Mouse (Mus musculus) limb, embryonic 10.5 days (tissue): ENCODE measurements around the gene Pawr. TPM values are rescaled to one million over a fixed set of nuclear protein-coding genes. Genes with fewer than 3 reads are reported as not detected.
A peak's percentile ranks its signal among the peaks of the same experiment; 100 is the strongest.

Experiments used
- DNase-seq: peaks from one replicate; pipeline ENCODE4 v3.0.0-alpha.2; 2017; ENCODE audit warnings: low spot score
- H3K27ac ChIP-seq: fragments of 300-500 bp; sonication (generic); 2 replicates; pipeline ENCODE4 v1.5.1; 2016; ENCODE audit warnings: mild to moderate bottlenecking
- H3K27me3 ChIP-seq: fragments of 300-500 bp; sonication (generic); 2 replicates; pipeline ENCODE4 v1.6.1; 2016; ENCODE audit warnings: low read depth, mild to moderate bottlenecking; ENCODE audit not compliant: poor library complexity, severe bottlenecking
- H3K36me3 ChIP-seq: fragments of 300-500 bp; sonication (generic); 2 replicates; pipeline ENCODE4 v1.6.1; 2016; ENCODE audit warnings: mild to moderate bottlenecking, moderate library complexity
- H3K4me1 ChIP-seq: fragments of 300-500 bp; sonication (generic); 2 replicates; pipeline ENCODE4 v1.6.1; 2016
- H3K4me3 ChIP-seq: fragments of 300-500 bp; sonication (generic); 2 replicates; pipeline ENCODE4 v1.5.1; 2016; ENCODE audit warnings: mild to moderate bottlenecking, moderate library complexity
- H3K9me3 ChIP-seq: fragments of 300-500 bp; sonication (generic); replicated peaks from 2 replicates; pipeline ENCODE4 v1.6.1; 2016; ENCODE audit warnings: mild to moderate bottlenecking
- WGBS: fragments of 180-500 bp; shearing (Covaris S2); methylation state at CpG from one replicate; pipeline ENCODE4 v1.1.7; 2016; 5-methylcytosine and 5-hydroxymethylcytosine counted together
- polyA plus RNA-seq: library from polyadenylated mRNA; unstranded; fragments of >200 nt; fragmentation: Nextera tagmentation; extraction: Ambion mirVana; gene quantifications from 2 replicates; pipeline ENCODE4 v1.2.1, GENCODE M21; 2016

The Pawr gene
- 4.0 and 4.3 TPM in 2 replicates for polyA plus RNA-seq

DNA sequence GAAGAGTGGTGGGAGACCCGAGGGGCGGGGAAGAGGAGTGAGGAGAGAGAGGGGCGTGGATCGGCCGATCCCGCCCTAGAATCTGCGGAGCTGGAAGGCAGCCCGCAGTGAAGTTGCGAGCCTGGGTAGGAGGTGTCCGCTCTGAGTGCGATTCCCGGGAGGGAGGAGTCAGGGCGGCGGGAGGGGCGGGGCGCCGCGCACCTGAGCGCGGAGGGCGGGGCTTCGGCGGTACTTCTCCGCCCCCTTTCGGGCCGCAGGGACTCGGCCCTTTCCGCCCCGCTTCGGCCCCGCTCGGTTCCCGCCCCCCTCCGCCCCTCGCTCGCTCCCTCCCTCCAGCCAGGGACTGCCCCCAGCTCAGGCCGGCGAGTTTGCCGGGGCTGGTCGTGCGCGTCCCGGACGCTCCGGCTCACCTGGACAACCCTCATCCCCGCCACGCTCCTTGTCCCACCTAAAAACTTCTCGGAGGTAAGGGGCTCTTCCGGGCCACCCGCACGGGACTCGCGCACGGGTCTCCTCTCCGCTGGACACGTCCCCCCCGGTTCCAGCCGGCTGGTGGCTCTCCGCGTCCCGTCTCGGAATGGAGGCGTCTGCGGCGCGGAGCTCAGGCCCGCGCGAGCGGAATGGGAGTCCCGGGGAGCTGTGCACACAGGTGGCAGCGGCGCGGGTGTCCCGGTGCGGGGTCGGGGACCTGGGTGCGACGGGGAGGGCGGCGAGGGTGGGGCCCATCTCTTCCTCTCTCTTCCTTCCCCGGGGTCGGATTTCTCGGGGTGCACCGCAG lies at the start of gene Pawr:
Gene Pawr (plus strand): TSS at position 338 of the 778 bp plus-strand sequence.
- H3K27ac ChIP-seq, result peak within 1 kb of the TSS; percentile 85

DNA sequence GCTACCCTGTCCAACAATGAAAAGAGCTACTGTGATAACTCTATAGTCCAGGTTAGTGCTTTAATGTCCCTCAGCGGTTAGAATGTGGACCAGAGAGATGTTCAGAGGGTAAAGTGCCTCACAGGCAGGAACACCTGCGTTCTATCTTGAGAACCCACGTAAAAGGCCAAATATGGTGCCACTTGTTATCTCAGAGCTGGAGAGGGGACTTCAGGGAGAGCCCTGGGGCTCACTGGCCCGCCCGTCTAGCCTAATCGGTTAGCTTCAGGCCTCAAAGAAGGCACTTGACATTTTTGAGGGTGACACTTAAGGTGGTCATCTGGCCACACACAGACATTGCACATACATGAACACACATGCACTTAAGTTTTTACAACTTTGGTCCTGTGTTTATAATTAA lies 49.6 kb upstream of the Pawr start:
- 94% methylated on average over 6 of the region's 6 CpGs for WGBS
- Histone ChIP-seq H3K36me3 (peaks cover 27% of the 10 kb centered on the region), H3K4me1 (no peaks in the 10 kb centered on the region), H3K27ac (no peak overlapping the region), H3K27me3 (no peaks in the 10 kb centered on the region), H3K4me3 (no peak overlapping the region), H3K9me3 (no peaks in the 10 kb centered on the region)
- no peak for DNase-seq

More for the DNA sequence above, at the start of gene Pawr:
- under 1% methylated on average over 79 of the region's 85 CpGs for WGBS
- Histone ChIP-seq H3K4me1 (peaks cover 20% of the 10 kb centered on the region), H3K27me3 (peaks cover 38% of the 10 kb centered on the region), H3K36me3 (no peaks in the 10 kb centered on the region), H3K9me3 (no peaks in the 10 kb centered on the region), H3K4me3 (peak within 1 kb of the TSS; percentile 80)
- DNase-seq, result peak; percentile 88

GRCm38 (mm10) chr10:108283418-108283817 lies 48.5 kb upstream of the Pawr start:
- Histone ChIP-seq H3K4me1 (no peaks in the 10 kb centered on the region), H3K9me3 (no peaks in the 10 kb centered on the region), H3K27me3 (no peaks in the 10 kb centered on the region), H3K4me3 (no peak overlapping the region), H3K27ac (no peak overlapping the region), H3K36me3 (peaks cover 16% of the 10 kb centered on the region)
- WGBS, result 94% methylated on average over 2 of the region's 2 CpGs
- DNase-seq, result no peak

DNA sequence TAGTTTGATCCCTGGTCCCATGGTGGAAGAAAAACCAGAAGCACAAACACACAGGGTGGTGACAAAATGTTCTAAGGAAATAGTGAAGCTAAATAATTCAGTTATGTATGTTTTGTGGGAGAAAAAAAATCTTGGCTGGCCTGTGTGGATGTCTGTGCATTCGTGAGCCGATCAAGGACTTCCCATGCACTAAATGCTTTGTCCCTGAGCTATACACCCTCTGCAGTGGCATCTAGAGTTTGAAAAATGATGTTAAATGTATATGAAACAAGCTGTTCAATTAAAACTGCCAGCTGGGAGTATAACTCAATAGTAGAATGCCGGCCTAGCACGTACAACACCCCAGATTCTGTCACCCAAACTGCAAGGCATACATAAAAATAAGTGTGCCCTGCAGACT lies 48.1 kb upstream of the Pawr start:
- Histone ChIP-seq H3K36me3 (peaks cover 15% of the 10 kb centered on the region), H3K4me1 (no peaks in the 10 kb centered on the region), H3K27me3 (no peaks in the 10 kb centered on the region), H3K9me3 (no peaks in the 10 kb centered on the region), H3K27ac (no peak overlapping the region), H3K4me3 (no peak overlapping the region)
- no peak for DNase-seq
- WGBS, result 94% methylated on average over 4 of the region's 4 CpGs

- WGBS, result 88% methylated on average over 4 of the region's 4 CpGs
- no peak for DNase-seq
- no peak overlapping the region for H3K4me3 ChIP-seq
- H3K4me1 ChIP-seq, result no peaks in the 10 kb centered on the region
- H3K9me3 ChIP-seq, result no peaks in the 10 kb centered on the region
- no peaks in the 10 kb centered on the region for H3K27me3 ChIP-seq
- no peak overlapping the region for H3K27ac ChIP-seq
- peaks cover 15% of the 10 kb centered on the region for H3K36me3 ChIP-seq
Observed at GRCm38 (mm10) chr10:108284445-108284844, 47.5 kb upstream of the Pawr start.

- Histone ChIP-seq H3K4me3 (no peak overlapping the region), H3K27me3 (no peaks in the 10 kb centered on the region), H3K36me3 (peaks cover 10% of the 10 kb centered on the region), H3K9me3 (no peaks in the 10 kb centered on the region), H3K4me1 (no peaks in the 10 kb centered on the region), H3K27ac (no peak overlapping the region)
- WGBS, result 90% methylated on average over 5 of the region's 5 CpGs
- no peak for DNase-seq
Observed at GRCm38 (mm10) chr10:108284977-108285376, 46.9 kb upstream of the Pawr start.

- Histone ChIP-seq H3K4me3 (no peak overlapping the region), H3K36me3 (0 out of 2 replicates have a peak, but pooled peaks cover 2% of the 10 kb centered on the region), H3K4me1 (no peaks in the 10 kb centered on the region), H3K9me3 (no peaks in the 10 kb centered on the region), H3K27ac (no peak overlapping the region), H3K27me3 (no peaks in the 10 kb centered on the region)
- no peak for DNase-seq
- WGBS, result 80% methylated on average over 11 of the region's 11 CpGs
Observed at GRCm38 (mm10) chr10:108286658-108287437, 45.1 kb upstream of the Pawr start.

DNA sequence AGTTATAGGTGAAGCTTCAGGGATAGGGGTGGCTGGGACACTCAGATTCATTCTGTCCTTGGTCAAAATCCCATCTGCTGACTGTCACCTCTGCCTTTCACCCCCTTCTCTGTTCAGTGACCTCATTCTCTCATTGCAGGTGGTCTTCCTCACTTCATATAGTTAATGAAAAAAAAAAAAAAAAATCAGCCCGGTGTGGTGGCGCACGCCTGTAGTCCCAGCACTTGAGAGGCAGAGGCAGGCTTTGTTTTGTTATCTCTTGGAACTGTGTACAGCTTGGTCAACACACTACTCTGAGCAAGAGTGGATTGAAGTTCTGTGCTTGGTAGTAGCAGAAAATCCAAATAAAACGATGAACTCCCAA lies 44.5 kb upstream of the Pawr start:
- H3K9me3 ChIP-seq, result no peaks in the 10 kb centered on the region
- 82% methylated on average over 4 of the region's 4 CpGs for WGBS
- H3K4me3 ChIP-seq, result no peak overlapping the region
- no peak for DNase-seq
- H3K36me3 ChIP-seq, result no peaks in the 10 kb centered on the region
- no peak overlapping the region for H3K27ac ChIP-seq
- H3K4me1 ChIP-seq, result no peaks in the 10 kb centered on the region
- no peaks in the 10 kb centered on the region for H3K27me3 ChIP-seq

DNA sequence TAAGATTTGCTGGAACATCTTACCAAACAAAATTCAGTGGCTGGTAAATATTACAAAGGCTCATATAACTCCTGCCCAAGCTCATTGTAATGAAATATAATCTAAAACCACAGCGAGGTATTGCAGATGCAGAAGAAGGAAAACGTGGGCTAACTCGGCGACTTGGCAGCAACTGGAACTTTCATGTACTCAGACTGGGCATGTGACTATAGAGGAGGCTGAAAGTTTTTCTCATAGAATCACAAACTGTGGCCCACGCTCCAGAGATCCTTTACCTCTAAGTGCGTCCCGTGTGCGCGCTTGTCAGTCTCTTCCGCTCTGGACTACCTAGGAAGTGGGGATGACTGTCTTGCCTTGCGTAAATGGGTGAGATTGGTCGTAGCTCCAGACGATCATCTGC lies 41.9 kb upstream of the Pawr start:
- no peak for DNase-seq
- Histone ChIP-seq H3K4me3 (no peak overlapping the region), H3K27ac (no peak overlapping the region), H3K9me3 (no peaks in the 10 kb centered on the region), H3K27me3 (no peaks in the 10 kb centered on the region), H3K36me3 (no peaks in the 10 kb centered on the region), H3K4me1 (peaks cover 5% of the 10 kb centered on the region; the same call in 1 of the 2 replicates)
- WGBS, result 97% methylated on average over 13 of the region's 13 CpGs

- H3K27ac ChIP-seq, result no peak overlapping the region
- H3K36me3 ChIP-seq, result no peaks in the 10 kb centered on the region
- no peak overlapping the region for H3K4me3 ChIP-seq
- no peak for DNase-seq
- 85% methylated on average over 12 of the region's 12 CpGs for WGBS
- H3K27me3 ChIP-seq, result no peaks in the 10 kb centered on the region
- no peaks in the 10 kb centered on the region for H3K9me3 ChIP-seq
- peaks cover 5% of the 10 kb centered on the region; the same call in 1 of the 2 replicates for H3K4me1 ChIP-seq
Observed at GRCm38 (mm10) chr10:108291688-108292471, 40.0 kb upstream of the Pawr start.

DNA sequence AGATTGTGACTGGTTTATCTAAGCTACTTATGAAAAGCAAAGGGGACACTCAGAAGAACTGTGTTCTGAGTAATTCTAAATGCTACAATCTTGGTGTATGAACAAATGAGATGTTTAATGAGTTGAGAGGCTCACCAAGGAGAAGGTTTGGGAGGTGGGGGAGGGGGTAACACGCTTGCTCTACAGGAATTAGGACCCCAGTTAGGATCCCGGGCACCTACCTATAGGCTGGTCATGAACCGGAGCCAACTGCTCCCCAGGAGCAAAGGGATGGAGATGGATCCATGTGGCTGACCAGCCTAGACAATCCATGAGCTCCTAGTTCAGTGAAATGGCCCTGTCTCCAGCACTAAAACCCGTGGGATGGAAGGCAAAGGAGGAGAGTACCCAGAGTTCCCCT lies 39.3 kb upstream of the Pawr start:
- no peak overlapping the region for H3K27ac ChIP-seq
- H3K27me3 ChIP-seq, result no peaks in the 10 kb centered on the region
- peaks cover 5% of the 10 kb centered on the region; the same call in 1 of the 2 replicates for H3K4me1 ChIP-seq
- WGBS, result 90% methylated on average over 4 of the region's 4 CpGs
- no peak overlapping the region for H3K4me3 ChIP-seq
- H3K36me3 ChIP-seq, result no peaks in the 10 kb centered on the region
- DNase-seq, result no peak
- H3K9me3 ChIP-seq, result no peaks in the 10 kb centered on the region

- Histone ChIP-seq H3K36me3 (no peaks in the 10 kb centered on the region), H3K4me3 (no peak overlapping the region), H3K4me1 (peaks cover 5% of the 10 kb centered on the region; the same call in 1 of the 2 replicates), H3K27me3 (no peaks in the 10 kb centered on the region), H3K9me3 (no peaks in the 10 kb centered on the region), H3K27ac (no peak overlapping the region)
- 88% methylated on average over 16 of the region's 16 CpGs for WGBS
- no peak for DNase-seq
Observed at GRCm38 (mm10) chr10:108293620-108294195, 38.2 kb upstream of the Pawr start.
